Mouse (Mus musculus): ENCODE data around the gene Kif22. TPM values are rescaled to one million over a fixed set of nuclear protein-coding genes. Genes with fewer than 3 reads are reported as not detected.
A peak's percentile ranks its signal among the peaks of the same experiment; 100 is the strongest.

The Kif22 gene
- polyA plus RNA-seq, 1 experiment from 2014 or later, result 4.4 TPM

- under 1% methylated on average over 29 of the region's 30 CpGs for WGBS (ENCODE audit: missing documents)
- 0 out of 2 replicates have a peak, but pooled peaks cover 5% of the 10 kb centered on the region for H3K36me3 ChIP-seq (ENCODE audit: inconsistent target)
- peak overlapping the region; percentile 47 for H3K4me3 ChIP-seq (ENCODE audit: inconsistent target)
- peak overlapping the region; percentile 77 for H3K27ac ChIP-seq
- peaks cover 22% of the 10 kb centered on the region for H3K79me2 ChIP-seq (ENCODE audit: inconsistent target)
These were observed 17.3 kb downstream of the Kif22 start for GRCm38 (mm10) chr7:127024755-127025555.

DNA sequence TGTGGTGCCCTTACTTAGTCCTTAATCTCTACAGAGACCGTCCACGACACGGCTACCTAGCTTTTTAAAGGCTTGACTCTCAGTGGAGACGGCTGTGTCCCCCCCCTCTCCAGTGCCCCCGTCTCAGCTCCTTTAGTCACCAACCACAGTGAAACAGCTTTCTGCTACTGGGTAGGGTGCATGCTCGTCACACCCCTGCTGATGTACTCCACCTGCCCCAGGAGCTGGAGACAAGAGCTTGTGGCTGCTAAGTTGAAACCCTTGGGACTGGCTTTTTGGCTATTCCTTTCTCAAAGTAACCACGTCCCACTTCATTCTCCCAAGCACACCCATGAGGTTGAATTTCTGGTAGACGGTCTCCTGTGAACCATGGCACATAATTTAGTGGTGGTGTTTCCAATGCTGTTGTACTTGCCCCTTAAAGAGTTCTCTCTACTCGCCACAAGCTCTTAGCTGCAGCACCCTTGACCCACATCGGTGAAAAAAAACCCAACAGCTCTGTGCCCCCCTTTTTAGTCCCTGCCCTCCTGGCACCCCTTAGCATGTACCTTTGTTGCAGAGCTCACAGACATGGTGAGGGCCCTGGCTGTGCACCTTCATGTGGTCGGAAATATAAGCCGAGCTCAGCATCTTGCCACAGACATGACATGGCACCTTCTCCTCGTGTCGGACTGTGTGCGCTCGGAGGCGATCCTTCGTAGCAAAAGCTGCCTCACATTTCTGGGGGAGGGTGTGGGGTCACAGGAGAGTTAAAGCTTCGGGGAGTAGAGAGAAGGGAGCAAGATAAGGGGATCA is 18.2 kb downstream of the Kif22 start:
- Histone ChIP-seq H3K79me2 (ENCODE audit: inconsistent target) (peaks cover 22% of the 10 kb centered on the region), H3K36me3 (ENCODE audit: inconsistent target) (0 out of 2 replicates have a peak, but pooled peaks cover 5% of the 10 kb centered on the region), H3K27ac (peak overlapping the region; percentile 77), H3K4me3 (ENCODE audit: inconsistent target) (peak overlapping the region; percentile 47)
- WGBS (ENCODE audit: missing documents), result 20% methylated on average over 19 of the region's 19 CpGs

DNA sequence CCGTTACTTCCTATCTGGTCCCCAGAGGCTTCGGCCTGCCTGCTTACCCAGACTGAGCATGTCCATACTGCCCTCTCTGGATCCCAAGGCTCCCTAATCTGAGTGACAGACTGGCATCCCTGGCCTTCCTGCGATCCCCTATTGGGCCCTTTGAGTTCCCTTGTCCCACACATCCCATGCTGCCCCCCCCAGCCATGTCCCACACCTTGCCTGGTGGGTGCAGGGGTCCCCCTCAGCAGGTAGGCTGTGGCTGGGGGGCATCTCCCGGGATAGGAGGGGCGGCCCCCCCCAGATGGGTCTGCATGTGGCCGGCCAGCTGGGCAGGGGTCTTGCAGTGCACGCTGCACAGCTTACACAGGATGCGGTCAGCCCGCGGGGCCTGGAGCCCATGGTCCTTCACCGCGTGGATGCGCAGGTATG is 19.0 kb downstream of the Kif22 start:
- WGBS (ENCODE audit: missing documents), result 81% methylated on average over 9 of the region's 13 CpGs
- Histone ChIP-seq H3K27ac (no peak overlapping the region), H3K36me3 (ENCODE audit: inconsistent target) (0 out of 2 replicates have a peak, but pooled peaks cover 5% of the 10 kb centered on the region), H3K4me3 (ENCODE audit: inconsistent target) (no peak overlapping the region), H3K79me2 (ENCODE audit: inconsistent target) (peaks cover 22% of the 10 kb centered on the region)

- H3K27ac ChIP-seq, result 0 out of 2 replicates have a peak overlapping the region, but pooled peaks have one; percentile 0
These were observed 19.6 kb downstream of the Kif22 start for GRCm38 (mm10) chr7:127022528-127023271.

DNA sequence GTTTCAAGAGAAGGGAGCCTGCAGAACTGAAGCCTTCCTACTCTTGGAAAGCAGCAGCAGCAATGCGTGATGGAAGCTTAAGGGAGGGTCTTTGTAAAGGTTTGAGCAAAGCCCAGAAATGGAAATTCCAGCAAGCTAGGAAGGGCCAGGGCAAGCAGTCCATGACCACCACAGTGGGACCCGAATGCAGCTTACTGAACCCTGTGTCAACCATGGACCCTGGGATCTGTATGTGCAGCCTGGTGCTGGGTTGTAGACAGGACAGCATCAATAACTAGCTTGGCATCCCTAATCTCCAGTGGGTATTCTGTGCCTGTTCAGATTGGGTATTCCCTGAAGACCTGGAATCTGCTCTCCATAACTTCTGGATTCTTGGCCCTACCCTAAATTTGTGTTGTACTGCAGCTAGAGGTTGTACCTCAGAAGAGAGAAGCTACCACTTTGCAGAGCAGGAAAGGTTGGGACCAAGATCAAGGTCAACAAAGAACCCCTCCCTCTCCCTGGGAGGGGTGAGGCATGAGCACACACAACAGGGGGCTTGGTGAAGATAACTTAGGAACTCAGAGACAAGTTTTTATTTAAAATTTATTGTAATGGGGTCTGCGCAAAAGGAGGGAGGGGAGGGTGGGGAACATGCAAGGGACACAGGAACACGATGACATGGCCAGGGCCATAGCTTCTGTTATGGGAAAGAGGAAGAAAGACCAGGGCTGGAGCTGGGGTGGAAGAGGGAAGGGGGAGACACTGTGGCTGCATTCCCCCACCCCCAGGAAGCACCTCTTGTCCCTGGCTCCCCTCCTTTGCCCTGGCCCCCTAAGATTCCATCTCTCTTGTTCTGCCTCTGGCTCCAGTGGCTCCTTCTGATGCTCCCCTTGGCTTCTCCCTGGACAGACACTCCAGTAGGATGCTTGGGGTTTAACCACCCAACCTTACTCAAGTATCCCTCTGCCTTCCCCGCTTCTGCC is 20.4 kb downstream of the Kif22 start:
- Histone ChIP-seq H3K27ac (0 out of 2 replicates have a peak overlapping the region, but pooled peaks have one; percentile 0), H3K79me2 (ENCODE audit: inconsistent target) (peaks cover 22% of the 10 kb centered on the region), H3K36me3 (ENCODE audit: inconsistent target) (0 out of 2 replicates have a peak, but pooled peaks cover 5% of the 10 kb centered on the region), H3K4me3 (ENCODE audit: inconsistent target) (no peak overlapping the region)
- WGBS (ENCODE audit: missing documents), result 49% methylated on average over 5 of the region's 5 CpGs

More at GRCm38 (mm10) chr7:127022528-127023271, 19.6 kb downstream of the Kif22 start:
- H3K79me2 ChIP-seq (ENCODE audit: inconsistent target), result peaks cover 22% of the 10 kb centered on the region
- H3K4me3 ChIP-seq (ENCODE audit: inconsistent target), result no peak overlapping the region
- WGBS (ENCODE audit: missing documents), result 87% methylated on average over 7 of the region's 7 CpGs
- 0 out of 2 replicates have a peak, but pooled peaks cover 5% of the 10 kb centered on the region for H3K36me3 ChIP-seq (ENCODE audit: inconsistent target)

DNA sequence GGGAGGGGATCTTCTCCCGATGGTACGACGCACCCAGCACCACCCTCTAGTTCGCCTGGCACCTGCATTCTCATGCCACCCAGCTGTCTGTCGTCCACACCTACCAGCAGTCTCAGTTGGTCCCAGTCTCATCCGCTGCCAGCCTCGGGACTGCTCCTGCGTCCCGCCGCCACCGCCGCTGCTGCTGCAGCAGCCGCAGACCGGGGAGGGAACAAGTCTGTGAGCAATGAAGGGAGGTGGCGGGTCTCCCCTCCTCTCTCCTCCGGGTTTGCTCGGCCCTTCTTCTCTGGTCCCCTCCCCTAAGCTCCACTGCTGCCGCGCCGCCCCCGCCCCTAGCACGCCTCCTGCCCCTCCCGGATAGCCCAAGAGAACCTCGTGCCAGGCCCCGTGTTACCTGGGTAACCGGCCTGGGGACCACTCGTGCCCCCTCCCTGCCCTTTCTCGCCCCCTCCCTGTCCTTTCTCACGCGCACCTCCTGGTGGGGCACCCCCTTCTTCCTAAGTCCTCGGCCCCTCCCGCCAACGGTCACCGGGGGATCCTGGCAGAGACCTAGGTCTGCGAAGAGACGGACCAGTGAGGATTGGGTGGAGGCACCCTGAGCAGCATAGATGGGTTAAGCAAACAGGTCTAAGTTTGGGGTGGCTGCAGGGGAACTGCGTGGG is 21.2 kb downstream of the Kif22 start, which contains the start of the genes Gm42742 and Prrt2:
TSS of gene Gm42742 (minus strand) at position 197 of the 662 bp plus-strand sequence.
TSS of gene Prrt2 (minus strand) at position 311 of the 662 bp plus-strand sequence.
- H3K27ac ChIP-seq, result no peak within 1 kb of the TSS
- no peak within 1 kb of the TSS for H3K4me3 ChIP-seq (ENCODE audit: inconsistent target)
- whole genome bisulfite sequencing (ENCODE audit: missing documents), result 19% methylated on average over 34 of the region's 37 CpGs
- H3K79me2 ChIP-seq (ENCODE audit: inconsistent target), result peaks cover 22% of the 10 kb centered on the region
- 0 out of 2 replicates have a peak, but pooled peaks cover 5% of the 10 kb centered on the region for H3K36me3 ChIP-seq (ENCODE audit: inconsistent target)

DNA sequence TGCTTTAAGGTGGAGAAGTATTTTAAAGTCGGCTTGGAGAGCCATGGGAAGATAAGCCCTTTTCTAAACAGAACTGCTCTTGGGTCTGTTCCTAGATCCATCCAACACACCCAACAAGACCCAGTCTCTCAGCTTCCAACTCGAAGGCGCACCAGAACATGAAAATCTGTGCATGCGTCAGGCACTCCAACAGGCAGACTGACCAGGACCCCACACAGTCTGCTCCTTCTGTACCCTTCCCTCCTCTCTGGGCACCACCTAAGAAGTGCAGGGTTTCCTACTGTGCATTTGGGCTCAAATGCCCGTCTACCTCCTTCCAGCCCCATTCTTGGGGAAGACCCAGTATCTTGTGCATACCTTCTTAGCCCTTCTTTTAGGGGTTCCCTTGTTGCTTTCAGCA is 21.8 kb downstream of the Kif22 start:
- no peak overlapping the region for H3K27ac ChIP-seq
- H3K36me3 ChIP-seq (ENCODE audit: inconsistent target), result 0 out of 2 replicates have a peak, but pooled peaks cover 5% of the 10 kb centered on the region
- 78% methylated on average over 5 of the region's 5 CpGs for WGBS (ENCODE audit: missing documents)

GRCm38 (mm10) chr7:127020031-127020430 is 22.2 kb downstream of the Kif22 start:
- Histone ChIP-seq H3K36me3 (ENCODE audit: inconsistent target) (0 out of 2 replicates have a peak, but pooled peaks cover 5% of the 10 kb centered on the region), H3K79me2 (ENCODE audit: inconsistent target) (peaks cover 30% of the 10 kb centered on the region), H3K27ac (no peak overlapping the region), H3K4me3 (ENCODE audit: inconsistent target) (no peak overlapping the region)
- WGBS (ENCODE audit: missing documents), result 92% methylated on average over 3 of the region's 3 CpGs

More for the DNA sequence above, 21.8 kb downstream of the Kif22 start:
- Histone ChIP-seq H3K79me2 (ENCODE audit: inconsistent target) (peaks cover 28% of the 10 kb centered on the region), H3K4me3 (ENCODE audit: inconsistent target) (no peak overlapping the region)

GRCm38 (mm10) chr7:127019306-127019960 is 22.8 kb downstream of the Kif22 start:
- 0 out of 2 replicates have a peak, but pooled peaks cover 5% of the 10 kb centered on the region for H3K36me3 ChIP-seq (ENCODE audit: inconsistent target)
- 84% methylated on average over 14 of the region's 14 CpGs for WGBS (ENCODE audit: missing documents)

GRCm38 (mm10) chr7:127018416-127019305 is 23.6 kb downstream of the Kif22 start:
- WGBS (ENCODE audit: missing documents), result 93% methylated on average over 15 of the region's 15 CpGs
- H3K4me3 ChIP-seq (ENCODE audit: inconsistent target), result no peak overlapping the region
- peaks cover 30% of the 10 kb centered on the region for H3K79me2 ChIP-seq (ENCODE audit: inconsistent target)
- H3K36me3 ChIP-seq (ENCODE audit: inconsistent target), result 0 out of 2 replicates have a peak, but pooled peaks cover 5% of the 10 kb centered on the region
- H3K27ac ChIP-seq, result no peak overlapping the region

More at GRCm38 (mm10) chr7:127019306-127019960, 22.8 kb downstream of the Kif22 start:
- Histone ChIP-seq H3K27ac (no peak overlapping the region), H3K79me2 (ENCODE audit: inconsistent target) (peaks cover 30% of the 10 kb centered on the region), H3K4me3 (ENCODE audit: inconsistent target) (no peak overlapping the region)

- Histone ChIP-seq H3K27ac (no peak overlapping the region), H3K36me3 (ENCODE audit: inconsistent target) (0 out of 2 replicates have a peak, but pooled peaks cover 5% of the 10 kb centered on the region), H3K79me2 (ENCODE audit: inconsistent target) (peaks cover 31% of the 10 kb centered on the region), H3K4me3 (ENCODE audit: inconsistent target) (no peak overlapping the region)
- 84% methylated on average over 5 of the region's 6 CpGs for WGBS (ENCODE audit: missing documents)
These were observed 24.3 kb downstream of the Kif22 start for GRCm38 (mm10) chr7:127017950-127018345.

Data from macrophage (primary cell).